In the genomic region with DNA sequence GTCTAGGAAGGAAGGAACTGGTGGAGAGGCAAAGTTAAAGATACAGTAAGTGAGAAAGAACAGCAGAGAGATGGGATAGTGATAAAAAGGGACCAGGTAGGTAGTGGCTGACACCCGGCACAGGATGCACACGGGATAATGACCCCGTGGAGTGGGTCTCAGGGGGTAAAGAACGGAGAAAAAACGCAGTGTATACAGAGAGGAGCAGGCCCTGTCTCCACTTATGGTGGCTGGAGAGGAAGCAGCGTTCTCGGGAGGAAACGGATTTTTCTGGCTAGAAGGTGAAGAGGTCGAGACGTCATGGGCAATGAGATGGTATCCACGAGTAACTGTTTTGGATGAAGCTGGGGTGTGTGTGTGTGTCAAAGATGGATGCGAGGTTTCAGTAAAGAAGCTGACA, we compare ENCODE assay signal across 8 mouse cellular contexts. TPM values are rescaled to one million over a fixed set of nuclear protein-coding genes. Genes with fewer than 3 reads are reported as not detected.
A peak's percentile ranks its signal among the peaks of the same experiment; 100 is the strongest.
DNase-seq lines count a peak whose midpoint lies in the region; ATAC-seq and TF ChIP-seq lines count a peak whose summit lies in the region.

No protein-coding gene starts in this region.

- peaks cover 30% of the 10 kb centered on the region for H3K4me1 ChIP-seq in heart, embryonic 12.5 days (replicated peaks)
- H3K4me1 ChIP-seq in bone marrow macrophage, adult 2 months (ENCODE audit: control insufficient read depth, insufficient read depth, low read length), result peaks cover 74% of the 10 kb centered on the region
- H3K4me1 ChIP-seq in hindbrain, postnatal 0 days (ENCODE audit: insufficient read depth, low read length), result 0 out of 2 replicates have a peak, but pooled peaks cover 6% of the 10 kb centered on the region
- peaks cover 31% of the 10 kb centered on the region for H3K4me1 ChIP-seq in midbrain, embryonic 10.5 days

- no peak for DNase-seq in heart, adult 8-10 months (ENCODE audit: low spot score)
- DNase-seq in hindbrain, postnatal 0 days (ENCODE audit: low spot score), result no peak
- DNase-seq in midbrain, embryonic 10.5 days (ENCODE audit: low spot score), result no peak
- DNase-seq in adrenal gland, postnatal 36 days, result no peak
- DNase-seq in layer of hippocampus, postnatal 10 days (ENCODE audit: low spot score in 2 of 2), result no peak

- no peaks in the 10 kb centered on the region for H3K27me3 ChIP-seq in heart, embryonic 12.5 days (replicated peaks)
- H3K27me3 ChIP-seq in hindbrain, postnatal 0 days (ENCODE audit: insufficient read depth, low read length), result no peaks in the 10 kb centered on the region
- H3K27me3 ChIP-seq in midbrain, embryonic 10.5 days (ENCODE audit: low read depth, poor library complexity, severe bottlenecking), result no peaks in the 10 kb centered on the region

- peak overlapping the region; percentile 21 for H3K4me3 ChIP-seq in heart, embryonic 12.5 days
- H3K4me3 ChIP-seq in bone marrow macrophage, adult 2 months (ENCODE audit: insufficient read depth, low read length), result peak overlapping the region; percentile 53
- H3K4me3 ChIP-seq in hindbrain, postnatal 0 days (ENCODE audit: low read length), result no peak overlapping the region
- peak overlapping the region; percentile 33 for H3K4me3 ChIP-seq in midbrain, embryonic 10.5 days

- no peak overlapping the region for H3K27ac ChIP-seq in heart, embryonic 12.5 days (ENCODE audit: poor library complexity, severe bottlenecking)
- H3K27ac ChIP-seq in bone marrow macrophage, adult 2 months (ENCODE audit: insufficient read depth, low read depth, low read length), result peak overlapping the region; percentile 86
- no peak overlapping the region for H3K27ac ChIP-seq in hindbrain, postnatal 0 days
- H3K27ac ChIP-seq in midbrain, embryonic 10.5 days (replicated peaks), result peak overlapping the region; percentile 17; the same call in 1 of the 2 replicates

- WGBS in heart, embryonic 12.5 days, result 14% methylated on average over 12 of the region's 12 CpGs
- 30% methylated on average over 12 of the region's 12 CpGs for WGBS in hindbrain, postnatal 0 days
- 36% methylated on average over 12 of the region's 12 CpGs for WGBS in midbrain, embryonic 10.5 days

- ATAC-seq in heart, embryonic 12.5 days (ENCODE audit: insufficient number of reproducible peaks, low FRiP score), result no peak
- no peak for ATAC-seq in hindbrain, postnatal 0 days
- no peak for ATAC-seq in monocyte, adult 5-6 weeks (replicated peaks; ENCODE audit: insufficient number of reproducible peaks, low FRiP score, low TSS enrichment, poor library complexity, severe bottlenecking)

- H3K9me3 ChIP-seq in heart, embryonic 12.5 days (replicated peaks), result no peaks in the 10 kb centered on the region
- no peaks in the 10 kb centered on the region for H3K9me3 ChIP-seq in hindbrain, postnatal 0 days (ENCODE audit: low read length)
- no peaks in the 10 kb centered on the region for H3K9me3 ChIP-seq in midbrain, embryonic 10.5 days (replicated peaks)

- no peak for TF ChIP-seq CTCF in bone marrow macrophage, adult 2 months (IDR thresholded peaks at IDR 0.05; ENCODE audit: low read depth, low read length)
- no peak for TF ChIP-seq CTCF in hindbrain, postnatal 0 days (IDR thresholded peaks at IDR 0.05; ENCODE audit: low read depth)

- peak overlapping the region; percentile 38; the same call in 1 of the 2 replicates for H3K9ac ChIP-seq in heart, embryonic 12.5 days
- H3K9ac ChIP-seq in hindbrain, postnatal 0 days (replicated peaks; ENCODE audit: low read length), result no peak overlapping the region

- no peak for TF ChIP-seq POLR2A in bone marrow macrophage, adult 2 months (IDR thresholded peaks at IDR 0.05; ENCODE audit: borderline replicate concordance, low read depth, low read length)

- H3K4me2 ChIP-seq in heart, embryonic 12.5 days, result peak overlapping the region; percentile 63
- H3K4me2 ChIP-seq in hindbrain, postnatal 0 days (ENCODE audit: low read depth, low read length), result peak overlapping the region; percentile 31; the same call in 1 of the 2 replicates

- H3K36me3 ChIP-seq in heart, embryonic 12.5 days, result no peaks in the 10 kb centered on the region
- H3K36me3 ChIP-seq in hindbrain, postnatal 0 days (ENCODE audit: insufficient read depth, low read length), result no peaks in the 10 kb centered on the region
- no peaks in the 10 kb centered on the region for H3K36me3 ChIP-seq in midbrain, embryonic 10.5 days

RNA-seq across cellular contexts. Expression of a gene that starts 55.4 kb away (rescaled TPM):
- polyA plus RNA-seq in heart, embryonic 12.5 days (2016; fragmentation: Nextera tagmentation; extraction: Ambion mirVana), result 40.3 and 42.2 TPM in 2 replicates
- 10 to 100 TPM; 26.4 to 32.0 (median 27.2) TPM for total RNA-seq in heart, adult 8-10 months (2022)
- 31.7 and 36.1 TPM in 2 replicates for polyA plus RNA-seq in bone marrow macrophage, adult 2 months (2012; ENCODE audit: insufficient read depth, insufficient read length, missing spikeins)
- 32.7 and 40.0 TPM in 2 replicates for total RNA-seq in hindbrain, postnatal 0 days (2014; rRNA removed)
- polyA plus RNA-seq in hindbrain, postnatal 0 days (2015; fragmentation: Nextera tagmentation; extraction: Ambion mirVana), result 17.1 and 17.8 TPM in 2 replicates
- polyA plus RNA-seq in midbrain, embryonic 10.5 days (2016; fragmentation: Nextera tagmentation; extraction: Ambion mirVana), result 44.5 and 44.9 TPM in 2 replicates
- 10 to 100 TPM; 41.1 to 44.8 TPM for total RNA-seq in adrenal gland, postnatal 36 days (2021)
- total RNA-seq in layer of hippocampus, postnatal 10 days (2021), result 10 to 100 TPM; 58.4 to 58.7 TPM
- 60.0 to 94.2 TPM (median 75.4 TPM) in 3 replicates for total RNA-seq in monocyte, adult 5-6 weeks (2017)

Comparison
In these comparisons a context has a peak if more than half of its experiments do, and no peak if none do; other contexts are left out.
1. H3K27ac ChIP-seq: peak in bone marrow macrophage, adult 2 months (single experiment) and midbrain, embryonic 10.5 days (single experiment); none in heart, embryonic 12.5 days (single experiment) and hindbrain, postnatal 0 days (single experiment).